Mouse (Mus musculus) liver, postnatal 0 days (tissue): ENCODE measurements around the gene Slc37a3. TPM values are rescaled to one million over a fixed set of nuclear protein-coding genes. Genes with fewer than 3 reads are reported as not detected.

ENCODE experiments used
- ATAC-seq: fragments of 200-750 bp; cut with Nextera tagmentation; 2 replicates; pipeline ENCODE4 v1.8.0; 2017; ENCODE audit warnings: mild to moderate bottlenecking, moderate library complexity
- DNase-seq: peaks from one replicate; pipeline ENCODE4 v3.0.0-alpha.2; 2016
- H3K27ac ChIP-seq: fragments of 300-500 bp; sonication (generic); 2 replicates; pipeline ENCODE4 v1.5.1; 2014; ENCODE audit warnings: antibody characterized with exemption, moderate library complexity, mild to moderate bottlenecking, low read depth
- H3K27me3 ChIP-seq: fragments of 300-500 bp; sonication (generic); 2 replicates; pipeline ENCODE4 v1.6.1; 2014; ENCODE audit warnings: low read length, control low read depth, mixed read lengths; ENCODE audit not compliant: insufficient read depth
- H3K36me3 ChIP-seq: fragments of 300-500 bp; sonication (generic); replicated peaks from 2 replicates; pipeline ENCODE4 v1.6.1; 2014; ENCODE audit warnings: mild to moderate bottlenecking, control low read depth, low read length, moderate library complexity, mixed read lengths; ENCODE audit not compliant: insufficient read depth
- H3K4me1 ChIP-seq: fragments of 300-500 bp; sonication (generic); 2 replicates; pipeline ENCODE4 v1.6.1; 2014; ENCODE audit warnings: antibody characterized with exemption, mild to moderate bottlenecking, control low read depth; ENCODE audit not compliant: insufficient read depth
- H3K4me2 ChIP-seq: fragments of 300-500 bp; sonication (generic); 2 replicates; pipeline ENCODE4 v1.6.1; 2014; ENCODE audit warnings: low read depth, mild to moderate bottlenecking, low read length, moderate library complexity, mixed read lengths
- H3K4me3 ChIP-seq: fragments of 300-500 bp; sonication (generic); 2 replicates; pipeline ENCODE4 v1.5.1; 2014; ENCODE audit warnings: low read depth, low read length
- H3K9ac ChIP-seq: fragments of 300-500 bp; sonication (generic); replicated peaks from 2 replicates; pipeline ENCODE4 v1.6.1; 2014; ENCODE audit warnings: mild to moderate bottlenecking, moderate library complexity
- H3K9me3 ChIP-seq: fragments of 300-500 bp; sonication (generic); 2 replicates; pipeline ENCODE4 v1.6.1; 2016; ENCODE audit warnings: mild to moderate bottlenecking, control low read depth, low read length, mixed read lengths
- CTCF ChIP-seq: sonication (generic); IDR thresholded peaks from 2 replicates; pipeline ENCODE4 v1.5.1; 2016; ENCODE audit warnings: antibody characterized with exemption, low read depth
- EP300 ChIP-seq: IDR thresholded peaks from 2 replicates; pipeline ENCODE4 v1.6.1; 2016; ENCODE audit warnings: antibody characterized with exemption, low read depth, mild to moderate bottlenecking
- WGBS: fragments of 180-500 bp; shearing (Covaris S2); extraction: QIAGEN DNeasy Blood & Tissue Kit; methylation state at CpG from one replicate; pipeline ENCODE4 v1.1.7; 2014; ENCODE audit not compliant: insufficient replicate concordance; 5-methylcytosine and 5-hydroxymethylcytosine counted together
- polyA plus RNA-seq: library from polyadenylated mRNA; unstranded; fragments of >200 nt; fragmentation: Nextera tagmentation; extraction: Ambion mirVana; gene quantifications from 2 replicates; pipeline ENCODE4 v1.2.1, GENCODE M21; 2015

Gene Slc37a3
- polyA plus RNA-seq, 1 experiment from 2014 or later = 16.0 TPM

DNA sequence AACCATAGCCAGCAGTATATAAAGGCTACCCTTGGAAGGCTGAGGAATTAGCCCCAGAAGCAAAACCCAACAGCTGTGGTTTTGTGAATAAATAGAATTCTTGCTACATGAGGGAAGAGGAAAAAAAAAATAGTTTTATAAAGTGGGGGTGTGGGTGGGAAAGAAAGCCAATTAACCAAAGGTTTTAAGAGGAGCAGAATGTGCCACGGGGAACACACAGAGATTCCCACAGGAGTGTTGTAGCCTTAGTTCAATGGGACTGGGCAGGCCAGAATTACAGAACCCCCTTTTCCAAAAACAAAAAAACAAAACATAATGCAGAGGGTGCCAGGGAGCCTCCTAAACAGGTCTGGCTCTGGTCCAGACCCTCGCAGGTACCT, 58.9 kb downstream of the Slc37a3 start:
- no peaks in the 10 kb centered on the region for H3K36me3 ChIP-seq
- H3K27me3 ChIP-seq = no peaks in the 10 kb centered on the region
- no peak overlapping the region for H3K4me3 ChIP-seq
- H3K9me3 ChIP-seq = no peaks in the 10 kb centered on the region
- H3K9ac ChIP-seq = no peak overlapping the region
- DNase-seq (no peak), ATAC-seq (no peak)
- no peak overlapping the region for H3K4me2 ChIP-seq
- 81% methylated on average over 2 of the region's 2 CpGs for WGBS
- no peak overlapping the region for H3K27ac ChIP-seq
- TF ChIP-seq EP300 (no peak), CTCF (no peak)
- H3K4me1 ChIP-seq = no peaks in the 10 kb centered on the region

GRCm38 (mm10) chr6:39317854-39318630, 59.4 kb downstream of the Slc37a3 start:
- WGBS = 71% methylated on average over 10 of the region's 10 CpGs
- no peak for TF ChIP-seq CTCF
- no peak for TF ChIP-seq EP300
- H3K36me3 ChIP-seq = no peaks in the 10 kb centered on the region
- DNase-seq (no peak), ATAC-seq (no peak)
- no peak overlapping the region for H3K27ac ChIP-seq
- no peak overlapping the region for H3K4me2 ChIP-seq
- no peaks in the 10 kb centered on the region for H3K9me3 ChIP-seq
- H3K27me3 ChIP-seq = no peaks in the 10 kb centered on the region
- no peak overlapping the region for H3K4me3 ChIP-seq
- H3K4me1 ChIP-seq = no peaks in the 10 kb centered on the region
- no peak overlapping the region for H3K9ac ChIP-seq

GRCm38 (mm10) chr6:39316089-39316488, 61.4 kb downstream of the Slc37a3 start:
- no peak for DNase-seq
- Histone ChIP-seq H3K27ac (no peak overlapping the region), H3K36me3 (no peaks in the 10 kb centered on the region), H3K9me3 (no peaks in the 10 kb centered on the region), H3K4me2 (no peak overlapping the region), H3K4me1 (no peaks in the 10 kb centered on the region), H3K9ac (no peak overlapping the region), H3K4me3 (no peak overlapping the region), H3K27me3 (no peaks in the 10 kb centered on the region)
- 58% methylated on average over 6 of the region's 6 CpGs for WGBS
- TF ChIP-seq EP300 (no peak), CTCF (no peak)
- ATAC-seq = no peak

- WGBS = 82% methylated on average over 12 of the region's 12 CpGs
- no peak overlapping the region for H3K4me2 ChIP-seq
- H3K4me1 ChIP-seq = no peaks in the 10 kb centered on the region
- H3K36me3 ChIP-seq = no peaks in the 10 kb centered on the region
- no peak for ATAC-seq
- H3K4me3 ChIP-seq = no peak overlapping the region
- H3K27ac ChIP-seq = no peak overlapping the region
- no peaks in the 10 kb centered on the region for H3K9me3 ChIP-seq
- H3K9ac ChIP-seq = no peak overlapping the region
- DNase-seq = no peak
- H3K27me3 ChIP-seq = no peaks in the 10 kb centered on the region
- TF ChIP-seq EP300 (no peak), CTCF (no peak)
Measured at GRCm38 (mm10) chr6:39314461-39314860, 63.0 kb downstream of the Slc37a3 start.

DNA sequence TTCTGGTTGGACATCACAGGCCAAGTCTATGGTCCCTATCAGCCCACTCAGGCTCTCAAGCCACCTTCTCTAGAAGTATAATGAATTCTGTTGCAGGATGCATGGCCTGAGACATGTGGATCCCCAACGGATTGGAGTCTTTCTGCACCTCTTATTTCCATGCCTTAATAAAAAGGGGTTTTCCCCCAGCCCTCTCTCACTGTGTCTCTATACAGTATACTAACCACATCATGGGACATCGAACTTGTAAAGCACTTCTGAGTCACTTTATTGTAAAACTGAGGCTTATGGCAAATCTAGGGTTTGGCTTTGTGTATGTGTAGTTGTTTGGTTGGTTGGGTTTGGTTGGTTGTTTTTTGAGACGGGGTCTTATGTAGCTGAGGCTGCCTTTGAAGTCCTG, 65.7 kb downstream of the Slc37a3 start:
- H3K4me1 ChIP-seq = no peaks in the 10 kb centered on the region
- H3K4me3 ChIP-seq = no peak overlapping the region
- no peak overlapping the region for H3K4me2 ChIP-seq
- TF ChIP-seq CTCF (no peak), EP300 (no peak)
- no peaks in the 10 kb centered on the region for H3K36me3 ChIP-seq
- H3K9me3 ChIP-seq = no peaks in the 10 kb centered on the region
- DNase-seq = no peak
- H3K27ac ChIP-seq = no peak overlapping the region
- no peak for ATAC-seq
- 72% methylated on average over 3 of the region's 3 CpGs for WGBS
- no peaks in the 10 kb centered on the region for H3K27me3 ChIP-seq
- no peak overlapping the region for H3K9ac ChIP-seq

- Histone ChIP-seq H3K4me3 (no peak overlapping the region), H3K9ac (no peak overlapping the region), H3K9me3 (no peaks in the 10 kb centered on the region), H3K27ac (no peak overlapping the region), H3K27me3 (no peaks in the 10 kb centered on the region), H3K4me2 (no peak overlapping the region), H3K36me3 (no peaks in the 10 kb centered on the region), H3K4me1 (no peaks in the 10 kb centered on the region)
- no peak for DNase-seq
- ATAC-seq = no peak
- no peak for TF ChIP-seq CTCF
- no peak for TF ChIP-seq EP300
- WGBS = 77% methylated on average over 6 of the region's 6 CpGs
Measured at GRCm38 (mm10) chr6:39304371-39304874, 73.1 kb downstream of the Slc37a3 start.
